Mouse (Mus musculus) layer of hippocampus, postnatal 14 days (tissue): ENCODE results near the gene Nsun6. TPM values are rescaled to one million over a fixed set of nuclear protein-coding genes. Genes with fewer than 3 reads are reported as not detected.

ENCODE experiments used
- DNase-seq, 2 experiments: peaks; one replicate each; pipeline ENCODE4 v3.0.0; 2021 to 2022; ENCODE audit warnings: low spot score in 2 of 2, mixed read lengths in 1 of 2
- long read RNA-seq, 2 experiments: library from polyadenylated mRNA; stranded (forward); transcript quantifications; one replicate each; pipeline ENCODE4 v2.0.0; 2021
- total RNA-seq, 2 experiments: library from RNA; stranded (reverse); gene quantifications; 2 replicates each; pipeline ENCODE4 v1.2.3; 2021

The Nsun6 gene
- total RNA-seq, result 10 to 100 TPM; 10.2 to 11.5 TPM
- long read RNA-seq, experiment 1, partial matches to known transcripts, result 0 of 4 reads
- long read RNA-seq, experiment 1, other reads (novel, unspliced or antisense), result 1 of 4 reads
- long read RNA-seq, experiment 2, transcript Nsun6-201 (11 exons, 2,897 nt), result major isoform, 7 of 9 reads
- long read RNA-seq, experiment 2, partial matches to known transcripts, result 0 of 9 reads
- long read RNA-seq, experiment 2, other reads (novel, unspliced or antisense), result 2 of 9 reads

DNA sequence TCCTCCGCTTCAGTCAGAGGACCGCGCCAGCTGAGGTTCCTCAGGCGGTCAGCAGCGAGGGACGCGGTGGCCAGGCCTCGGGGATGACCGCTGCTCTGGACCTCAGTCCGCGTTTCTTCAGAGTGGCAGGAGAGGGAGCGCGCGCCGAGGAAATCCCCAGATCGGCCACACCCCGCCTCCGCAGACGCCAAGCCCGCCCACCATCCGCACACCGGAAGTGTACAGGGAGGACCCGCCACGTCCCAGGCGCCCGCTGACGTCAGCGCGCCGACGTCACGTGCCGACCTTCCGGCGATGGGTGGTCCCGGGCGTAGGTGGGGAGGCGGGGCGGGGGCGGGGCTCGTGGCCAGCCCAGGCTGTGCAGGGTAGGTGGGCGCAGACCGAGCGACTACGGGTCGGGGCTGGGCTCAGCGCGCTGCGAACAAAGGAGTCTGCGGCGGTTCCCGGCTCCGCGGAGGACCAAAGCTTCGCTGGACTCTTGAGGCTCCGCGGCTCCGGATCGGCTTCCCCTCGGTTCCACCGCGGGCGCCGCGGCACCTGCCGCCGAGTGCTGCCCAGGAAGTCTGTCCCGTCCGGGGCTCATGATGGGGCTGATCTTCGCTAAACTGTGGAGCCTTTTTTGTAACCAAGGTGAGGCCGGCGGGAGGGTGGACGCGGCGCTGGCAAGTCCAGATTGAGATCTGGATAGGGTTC lies at the start of gene Nsun6:
Gene Nsun6, minus strand, starts transcription at position 125 of the 693 bp plus-strand sequence.
- DNase-seq, result peak; percentile 90 to 97

DNA sequence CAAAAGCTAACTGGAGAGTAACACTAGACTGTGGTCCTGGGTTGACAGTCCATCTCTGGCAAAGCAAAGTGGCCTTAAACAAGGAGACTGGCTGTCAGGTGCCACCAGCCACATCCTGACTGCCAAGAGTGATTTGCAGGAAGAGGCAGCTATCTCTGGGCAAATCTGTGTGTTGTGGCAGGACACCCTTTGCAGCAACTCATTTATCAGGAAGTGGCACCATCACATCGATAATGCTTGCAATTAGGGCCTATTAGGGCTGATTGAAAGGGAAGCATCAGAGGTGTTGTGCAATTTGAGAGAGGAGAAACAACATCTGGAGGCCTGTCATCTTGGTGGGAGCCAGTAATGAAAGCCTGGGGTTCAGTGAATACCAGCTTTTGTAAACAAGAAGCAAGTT lies 49.5 kb upstream of the Nsun6 start:
- no peak for DNase-seq

DNA sequence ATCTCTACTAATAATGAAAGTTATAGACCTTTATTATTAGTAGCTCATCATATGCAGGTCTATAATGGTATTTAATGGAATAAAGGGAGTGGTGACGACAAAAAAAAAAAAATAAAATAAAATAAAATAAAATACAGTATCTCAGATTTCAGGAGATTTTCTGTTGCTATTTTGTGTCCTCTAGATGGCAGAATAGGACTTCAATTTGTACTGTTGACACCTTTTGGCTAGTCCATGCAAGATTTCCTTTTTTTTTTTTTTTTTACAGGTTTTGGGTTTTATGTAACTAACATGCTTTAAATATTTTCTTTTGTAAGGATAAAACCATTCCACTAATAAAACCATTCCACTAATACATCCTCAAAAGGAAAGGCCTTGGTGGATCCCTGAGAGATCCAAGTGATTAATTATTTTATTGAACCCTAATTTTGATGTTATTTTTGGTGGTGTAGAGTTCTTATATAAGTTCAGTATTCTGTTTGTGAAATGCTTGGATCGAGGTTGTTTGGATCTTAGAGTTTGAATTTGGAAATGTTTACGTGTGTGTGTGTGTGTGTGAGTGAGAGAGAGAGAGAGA lies 41.7 kb upstream of the Nsun6 start:
- DNase-seq, result peak in 1 of 2 experiments; percentile 40

DNA sequence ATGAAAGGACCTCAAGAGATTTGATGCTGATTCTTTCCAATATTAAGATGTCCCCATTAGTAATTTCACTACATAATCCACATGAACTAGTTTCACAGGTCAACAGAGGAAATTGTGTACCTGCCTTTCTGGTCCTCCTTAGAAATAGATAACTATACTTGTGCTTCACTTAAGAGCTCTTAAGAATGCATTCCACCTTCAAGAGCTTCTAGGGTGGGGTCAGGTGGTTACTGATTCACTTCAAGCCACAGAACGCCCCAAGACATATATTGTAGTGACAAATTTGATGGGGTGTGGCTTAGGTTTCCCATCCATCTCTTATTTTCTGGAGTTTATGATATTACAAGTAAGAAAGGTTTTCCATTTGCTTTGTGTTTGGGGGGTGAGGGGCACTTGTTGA lies 32.4 kb upstream of the Nsun6 start:
- no peak for DNase-seq

DNA sequence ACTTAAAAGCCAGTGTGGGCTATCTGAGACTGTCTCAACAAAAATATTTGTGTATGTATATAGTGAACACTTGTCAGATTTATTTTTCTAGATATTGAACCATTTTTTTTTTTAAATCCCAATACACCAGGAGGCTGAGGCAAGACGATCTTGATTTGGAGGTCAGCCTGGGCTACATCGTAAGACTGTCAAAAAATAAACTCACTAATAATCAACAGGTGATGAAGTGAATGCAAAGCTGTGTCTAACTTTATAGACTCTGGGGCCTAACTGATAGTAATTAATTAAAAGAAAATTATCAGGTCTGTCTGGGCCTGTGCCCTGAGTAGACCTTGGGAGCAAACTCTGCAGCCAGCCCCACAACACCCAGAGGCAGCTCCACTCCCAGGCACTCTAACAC lies 28.8 kb upstream of the Nsun6 start:
- no peak for DNase-seq

DNA sequence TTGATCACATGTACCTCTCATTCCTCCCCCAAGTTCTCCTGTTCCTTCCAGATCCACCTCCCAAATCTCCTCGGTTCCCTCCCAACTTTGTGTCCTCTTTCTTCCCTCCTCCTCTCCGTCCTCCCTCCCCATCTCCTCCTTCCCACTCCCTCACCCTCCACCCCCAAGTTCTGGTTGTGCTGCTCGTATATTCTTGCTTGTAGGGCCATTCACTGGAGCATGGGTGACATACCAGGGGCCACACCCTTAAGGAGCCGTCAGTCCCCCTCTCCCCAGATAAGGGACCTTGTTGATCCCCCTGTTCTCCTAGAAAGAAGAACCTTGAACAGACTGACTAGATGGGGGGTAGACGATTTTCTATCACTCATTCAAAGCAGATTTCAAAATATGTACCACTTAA lies 12.2 kb upstream of the Nsun6 start:
- DNase-seq, result no peak

DNA sequence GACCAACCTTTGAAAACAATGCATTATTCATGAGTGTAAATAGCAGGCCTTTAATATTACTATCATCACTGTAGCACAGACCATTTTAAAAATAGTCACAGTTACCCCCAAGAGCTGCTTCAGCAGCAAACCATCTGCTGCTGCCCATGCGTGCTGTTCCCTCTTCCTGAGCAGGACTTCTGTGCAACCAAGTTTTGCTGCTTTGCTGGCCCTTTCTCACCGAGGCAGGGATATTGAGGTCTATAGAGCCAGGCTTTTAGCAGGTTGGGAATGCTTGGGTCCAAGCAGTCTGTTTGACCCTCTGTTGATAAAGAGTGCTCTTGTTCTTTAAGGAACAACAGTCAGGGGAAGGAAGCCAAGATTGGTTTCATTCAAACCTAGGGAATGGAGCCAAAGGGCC lies 10.6 kb upstream of the Nsun6 start:
- no peak for DNase-seq

DNA sequence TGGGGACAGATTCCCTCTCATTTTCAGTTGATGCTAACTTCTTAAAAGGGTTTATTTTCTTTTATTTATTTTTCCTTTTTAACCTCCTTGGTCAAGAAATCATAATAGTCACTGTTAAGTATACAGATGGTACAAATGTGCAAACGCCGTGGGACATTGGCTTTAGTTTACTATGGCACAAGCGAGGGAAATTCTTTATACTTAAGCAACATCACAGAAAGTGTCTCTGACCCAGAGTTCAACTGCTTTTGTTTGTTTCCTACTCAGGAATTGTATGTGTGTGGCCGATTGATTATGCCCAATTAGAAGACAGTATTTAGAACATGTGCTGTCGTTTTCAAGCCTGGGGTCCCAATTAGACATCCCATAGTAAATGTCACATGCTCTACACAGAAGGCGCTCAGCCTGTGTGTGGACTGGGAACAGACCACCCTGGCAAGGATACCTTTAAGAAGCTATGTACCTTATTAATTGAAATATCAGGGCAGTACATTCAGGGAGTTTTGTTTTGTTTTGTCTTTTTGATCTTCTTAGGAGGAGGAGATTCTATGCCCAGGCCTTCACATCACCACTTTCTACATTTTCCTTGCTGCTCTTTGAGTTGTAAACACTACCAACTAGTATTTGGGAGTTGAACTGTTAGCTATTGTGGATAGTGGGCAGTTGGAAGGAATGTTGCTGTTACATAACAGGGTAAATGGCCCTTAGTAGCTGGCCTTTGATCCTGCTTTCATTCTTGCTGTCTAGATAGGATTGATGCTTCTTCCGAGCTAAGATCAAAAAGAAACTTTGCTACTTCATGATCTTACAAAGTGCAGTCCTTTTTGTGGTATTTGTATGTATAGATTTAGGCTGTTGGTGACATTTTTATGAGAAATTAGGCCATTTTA lies 9.8 kb upstream of the Nsun6 start:
- no peak for DNase-seq

DNA sequence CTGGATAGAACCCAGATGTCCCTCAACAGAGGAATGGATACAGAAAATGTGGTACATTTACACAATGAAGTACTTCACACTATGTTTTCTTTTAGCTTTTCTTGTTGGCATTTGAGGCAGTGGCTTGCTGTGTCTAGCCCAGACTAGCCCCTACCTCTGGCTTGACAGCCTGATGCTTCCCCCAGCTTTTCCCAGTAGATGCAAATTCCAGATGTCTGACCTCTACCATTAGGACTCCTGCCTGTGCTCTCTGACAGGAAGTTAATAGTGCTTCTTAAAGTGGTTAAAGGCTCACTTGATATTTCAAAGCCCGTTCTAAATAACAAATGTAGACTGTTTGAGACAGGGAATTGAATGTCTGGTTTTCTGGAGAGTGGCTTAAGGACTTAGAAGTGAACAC lies 8.9 kb upstream of the Nsun6 start:
- DNase-seq, result no peak

DNA sequence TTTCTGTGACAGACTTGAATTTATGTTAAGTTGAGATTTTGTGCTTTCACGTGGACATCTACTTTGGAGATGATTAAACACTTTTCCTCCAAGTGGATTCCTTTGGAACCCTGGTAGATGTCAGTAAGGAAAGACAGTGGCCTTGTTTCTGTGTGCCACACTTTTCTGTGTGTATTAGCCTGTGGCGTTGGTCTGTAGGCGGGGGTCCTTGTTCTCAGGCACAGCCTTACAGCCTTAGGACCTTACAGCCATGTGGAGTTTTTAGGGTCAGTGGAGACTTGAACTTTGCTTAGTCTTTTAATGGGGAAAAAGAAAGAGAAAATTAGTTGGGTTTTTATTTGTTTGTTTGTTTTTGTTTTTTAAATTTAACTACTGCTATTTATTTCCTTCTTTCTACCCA lies 6.0 kb upstream of the Nsun6 start:
- no peak for DNase-seq

DNA sequence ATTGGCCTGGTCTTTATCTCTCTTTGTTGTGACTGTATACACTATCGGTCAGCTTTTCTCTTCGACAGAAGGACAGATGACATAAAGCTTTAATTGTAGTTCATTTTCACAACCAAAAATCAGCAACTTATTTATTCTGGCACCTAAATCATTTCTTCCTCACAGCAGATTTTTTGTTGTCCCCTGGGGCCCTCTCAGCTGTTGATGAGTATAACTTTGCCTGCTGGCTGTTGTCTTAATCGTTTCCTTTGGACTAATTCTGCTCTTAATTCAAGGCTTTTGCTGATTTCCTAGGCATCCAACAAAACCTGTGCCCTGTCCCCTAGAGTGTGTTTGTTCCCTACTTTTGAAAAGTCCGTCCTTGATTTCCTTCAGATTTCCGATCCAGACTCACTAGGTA lies 3.4 kb upstream of the Nsun6 start:
- no peak for DNase-seq

DNA sequence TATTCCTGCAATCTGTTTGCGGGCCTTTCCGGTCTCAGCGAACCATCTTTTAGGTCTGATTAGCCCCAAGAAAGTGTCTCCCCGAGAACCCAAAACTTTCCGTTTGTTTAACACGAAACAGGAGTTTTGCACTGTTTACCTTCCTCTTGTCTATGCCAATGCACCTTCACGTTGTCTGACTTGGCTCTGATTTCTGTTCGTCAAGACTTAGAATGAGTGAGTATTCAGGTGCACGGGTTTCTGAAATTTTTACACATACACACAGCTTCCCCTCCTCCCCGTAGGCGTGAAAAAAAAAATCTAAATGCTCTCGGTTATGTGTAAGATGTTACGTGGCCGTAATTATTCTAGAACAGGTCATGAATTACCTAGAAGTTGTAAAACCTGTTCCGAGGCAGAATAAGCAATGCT lies 877 bp upstream of the Nsun6 start:
- no peak for DNase-seq

DNA sequence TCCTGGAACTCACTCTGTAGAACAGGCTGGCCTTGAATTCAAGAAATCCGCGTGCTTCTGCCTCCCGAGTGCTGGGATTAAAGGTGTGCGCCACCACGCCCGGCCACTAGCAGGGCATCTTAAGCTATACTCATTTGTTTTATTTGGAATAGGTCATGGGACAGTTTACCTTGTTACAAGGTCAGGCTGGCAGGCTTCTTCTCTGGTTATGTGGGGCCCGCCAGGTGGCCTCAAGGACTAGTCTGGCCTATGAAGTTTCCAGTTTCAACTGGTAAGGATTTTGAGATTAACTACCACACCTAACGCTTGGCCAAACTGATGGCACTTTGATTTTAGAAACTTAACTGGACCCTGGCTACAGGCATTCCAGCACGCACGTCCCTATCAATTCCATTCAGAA lies 373 bp downstream of the Nsun6 start:
- DNase-seq, result no peak

DNA sequence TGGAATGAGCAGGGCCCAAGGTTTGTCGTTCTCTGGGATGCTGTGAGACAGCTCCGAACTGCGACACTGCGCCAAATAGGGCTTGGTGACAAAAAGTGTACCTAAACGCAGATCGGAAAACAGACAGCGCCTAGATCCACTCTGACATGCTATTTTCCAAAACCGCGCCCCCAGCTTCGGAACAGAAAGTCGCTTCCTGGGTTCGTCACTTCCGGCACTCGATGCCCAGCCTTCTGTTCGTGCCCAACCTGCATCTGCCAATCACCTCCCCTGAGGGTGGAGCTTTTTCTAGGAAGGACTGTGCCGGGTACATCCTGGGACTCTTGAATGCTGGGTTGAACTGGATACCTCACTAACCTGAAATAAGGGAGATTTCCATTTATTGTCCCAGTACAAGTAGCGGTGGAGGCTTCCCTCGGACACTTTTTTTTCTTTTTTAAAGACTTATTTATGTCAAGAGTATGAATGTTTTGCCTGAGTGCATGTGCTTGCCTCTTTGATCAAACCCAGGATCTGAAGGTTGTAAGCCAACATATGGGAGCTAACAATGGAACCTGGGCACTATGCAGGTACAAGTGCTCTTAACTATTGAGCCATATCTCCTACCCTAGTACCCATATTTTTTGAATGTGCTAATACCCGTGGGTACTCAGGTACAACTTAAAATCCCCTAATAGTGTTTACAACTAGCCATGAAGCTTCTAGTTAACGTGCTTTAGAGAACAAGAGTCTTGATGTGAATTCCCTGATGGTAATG lies 5.6 kb downstream of the Nsun6 start, which contains the start of gene Arl5b:
Gene Arl5b, plus strand, starts transcription at position 279 of the 757 bp plus-strand sequence.
- DNase-seq, result peak; percentile 91 to 97

DNA sequence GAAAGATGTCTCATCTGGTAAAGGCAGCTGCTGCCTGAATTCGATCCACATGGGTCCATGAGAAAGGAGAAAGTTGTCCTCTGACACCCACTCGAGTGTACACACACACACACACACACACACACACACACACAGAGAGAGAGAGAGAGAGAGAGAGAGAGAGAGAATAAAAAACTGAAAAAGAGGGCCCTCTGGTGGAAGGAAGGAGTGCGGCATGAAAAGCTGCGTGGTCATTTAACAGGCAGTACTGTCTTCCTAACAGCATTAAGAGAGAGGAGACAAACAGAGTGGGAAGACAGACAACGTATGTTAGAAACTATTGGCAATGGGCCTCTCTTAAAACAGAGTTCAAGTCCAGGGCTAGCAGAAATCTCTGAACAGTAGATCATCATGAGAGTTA lies 14.5 kb downstream of the Nsun6 start:
- no peak for DNase-seq

DNA sequence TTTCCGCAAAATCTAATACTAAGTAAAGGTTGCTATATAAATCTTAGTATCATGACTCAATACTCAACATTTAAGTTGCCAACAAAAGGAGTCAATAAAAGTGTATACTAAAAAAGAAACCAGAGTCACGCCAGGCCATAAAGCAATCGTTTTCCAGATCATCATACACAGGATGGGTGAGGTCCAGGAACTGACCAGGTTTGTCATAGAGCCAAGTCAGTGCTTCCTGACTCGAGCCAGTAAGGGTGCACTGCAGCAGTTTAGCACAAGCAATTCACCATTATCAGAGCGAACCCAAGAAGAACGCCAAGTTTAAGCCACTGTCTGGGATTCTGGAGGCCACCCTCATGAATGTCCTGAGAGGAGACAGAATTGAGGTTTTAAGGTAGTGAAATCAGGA lies 16.2 kb downstream of the Nsun6 start:
- DNase-seq, result no peak

DNA sequence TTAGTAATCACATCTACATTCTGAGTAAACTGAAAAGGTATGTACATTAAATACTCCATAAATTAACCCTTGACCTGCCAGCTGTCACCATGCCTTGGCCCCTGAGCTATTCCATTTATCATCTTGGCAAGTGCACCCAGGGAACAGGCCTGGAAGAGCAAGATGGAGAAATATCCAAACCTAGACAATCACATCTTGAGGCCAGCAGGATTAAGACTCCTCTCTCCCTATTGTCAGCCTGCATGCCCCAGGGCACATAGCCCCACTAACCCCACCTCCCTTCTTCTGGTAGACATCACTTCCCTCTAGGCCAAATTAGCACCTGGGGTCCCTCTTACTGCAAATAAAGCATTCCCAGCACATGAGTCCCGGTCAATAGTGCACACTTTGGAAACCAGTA lies 27.1 kb downstream of the Nsun6 start:
- no peak for DNase-seq

DNA sequence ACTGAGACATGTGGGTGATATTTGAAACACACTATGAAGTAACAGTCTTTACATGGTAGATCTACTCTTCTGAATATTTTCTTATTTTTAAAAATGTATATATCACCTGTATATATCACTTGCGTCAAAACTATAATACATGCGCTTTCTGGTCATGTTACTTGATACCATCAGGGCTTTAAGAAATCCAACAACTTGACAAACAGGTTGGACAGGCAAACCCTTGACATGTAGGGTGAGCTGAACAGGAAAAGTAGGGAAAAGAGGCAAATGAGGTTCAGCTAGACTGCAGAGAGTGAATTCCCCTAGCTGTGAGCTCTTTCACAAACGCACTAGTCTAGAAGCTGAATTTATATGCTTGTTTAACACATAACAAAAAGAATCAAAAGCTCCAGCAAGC lies 28.1 kb downstream of the Nsun6 start:
- DNase-seq, result no peak

DNA sequence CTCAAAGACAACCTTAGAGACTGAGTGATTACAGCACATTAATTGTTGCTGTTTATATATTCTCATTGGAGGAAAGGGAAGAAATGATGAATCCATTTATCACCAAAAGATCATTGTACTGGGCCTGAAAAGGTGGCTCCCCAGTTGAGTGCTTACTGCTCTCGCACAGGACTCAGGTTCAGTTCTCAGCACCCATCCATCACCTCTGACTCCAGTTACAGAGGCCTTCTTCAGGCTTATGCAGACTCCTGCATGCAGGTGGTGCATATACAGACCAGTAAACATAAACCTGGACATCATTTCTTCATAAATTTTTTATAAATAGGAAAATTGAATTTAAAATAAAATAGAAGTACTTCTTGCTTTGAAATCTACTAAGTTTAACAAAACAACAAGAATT lies 46.8 kb downstream of the Nsun6 start:
- DNase-seq, result no peak

DNA sequence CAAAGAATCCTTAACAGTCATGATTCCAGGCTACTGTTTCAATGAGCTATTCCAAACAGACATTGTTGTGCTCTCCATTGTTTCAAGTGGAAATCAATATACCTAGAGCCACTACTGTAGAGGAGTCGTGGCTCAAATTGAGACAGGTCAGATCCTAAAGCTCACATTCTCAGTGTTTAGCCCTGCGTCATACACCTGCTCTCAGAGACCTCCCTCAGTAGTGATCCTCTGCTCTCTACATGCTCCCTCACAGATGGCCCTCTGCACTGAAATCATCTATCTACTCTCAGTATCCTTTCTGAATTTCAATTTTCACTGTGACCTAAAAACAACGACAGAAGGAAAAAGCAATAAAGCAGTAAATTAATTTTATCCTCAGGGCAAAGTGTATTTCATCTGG lies 47.3 kb downstream of the Nsun6 start:
- no peak for DNase-seq

DNA sequence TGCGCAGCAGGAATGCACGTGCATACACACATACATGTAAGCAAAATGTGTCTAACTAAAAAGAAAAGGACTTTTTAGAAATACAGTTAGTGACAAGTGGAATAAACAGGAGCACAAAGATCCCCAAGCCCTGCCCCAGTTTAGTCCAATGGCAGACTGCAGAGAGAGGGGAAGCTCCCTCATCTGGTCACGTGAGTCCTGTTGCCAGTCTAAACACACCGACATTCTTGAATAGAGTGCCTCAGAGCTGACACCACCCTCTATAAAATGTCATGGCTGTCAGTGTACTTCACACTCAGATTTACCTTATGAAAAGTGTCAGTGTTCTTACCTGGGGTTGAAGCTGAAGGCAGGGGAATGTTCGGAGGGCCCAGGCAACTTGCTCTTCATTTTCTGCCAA lies 57.0 kb downstream of the Nsun6 start:
- no peak for DNase-seq
